Mouse (Mus musculus) gastrocnemius, postnatal 14 days (tissue): ENCODE measurements around the gene Podxl. TPM values are rescaled to one million over a fixed set of nuclear protein-coding genes. Genes with fewer than 3 reads are reported as not detected.
"Not testable (repeated sequence)": the region's sequence is repeated elsewhere in the genome, so short reads cannot be mapped to it uniquely, and the experiment has no call there.

Experiments used
- DNase-seq: peaks from one replicate; pipeline ENCODE4 v3.0.0; 2021; ENCODE audit warnings: mixed read lengths
- intact Hi-C: fragments of 180-260 bp; cut with DNase I; formaldehyde crosslinking; loops from one replicate; pipeline ENCODE4 v1.15.1; 2025; ENCODE audit warnings: low total_unique reads
- total RNA-seq, 2 experiments: library from RNA; stranded (reverse); gene quantifications; 2 replicates each; pipeline ENCODE4 v1.2.3; 2021

Podxl gene
- total RNA-seq, 2 experiments from 2014 or later = 24.9 to 30.4 TPM

DNA sequence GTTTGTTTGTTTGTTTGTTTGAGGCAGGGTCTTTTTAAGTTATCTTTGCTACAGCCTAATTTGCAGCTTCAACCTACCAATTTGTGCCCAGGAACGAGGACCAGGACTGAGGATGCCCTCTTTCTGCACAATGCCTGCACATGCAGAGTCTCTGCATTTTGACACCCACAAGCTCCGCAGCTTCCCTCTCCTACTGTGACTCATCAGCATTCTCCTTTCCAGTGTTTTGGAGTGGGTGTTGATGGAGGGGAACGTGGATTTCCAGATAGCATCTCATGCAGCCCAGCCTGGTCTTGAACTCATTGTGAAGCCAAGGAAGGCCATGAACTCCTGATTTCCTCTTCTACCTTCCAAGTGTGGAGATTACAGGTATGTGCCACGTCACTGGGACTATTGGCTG is 11.3 kb upstream of the Podxl start:
- DNase-seq = no peak
- intact Hi-C loops = no loop called here

DNA sequence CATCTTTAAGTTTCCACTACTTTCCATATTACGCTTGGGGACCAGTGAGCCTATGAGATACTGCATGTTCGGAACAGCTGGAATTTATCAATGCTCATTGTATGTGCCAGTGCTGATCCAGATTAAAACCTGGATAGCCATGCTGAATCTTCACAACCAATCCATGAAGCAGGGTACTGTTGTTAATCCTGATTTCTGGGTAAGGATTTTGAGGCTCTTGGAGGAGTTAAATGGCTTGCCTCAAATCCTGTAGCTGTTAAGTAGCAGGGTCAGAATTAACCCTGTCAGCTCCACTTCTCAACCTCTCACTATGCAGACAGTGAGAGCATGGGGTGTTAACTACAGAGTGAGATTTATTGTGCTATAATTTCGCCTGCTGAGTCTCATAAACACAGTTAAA is 7.7 kb upstream of the Podxl start:
- intact Hi-C loops = no loop called here
- no peak for DNase-seq

DNA sequence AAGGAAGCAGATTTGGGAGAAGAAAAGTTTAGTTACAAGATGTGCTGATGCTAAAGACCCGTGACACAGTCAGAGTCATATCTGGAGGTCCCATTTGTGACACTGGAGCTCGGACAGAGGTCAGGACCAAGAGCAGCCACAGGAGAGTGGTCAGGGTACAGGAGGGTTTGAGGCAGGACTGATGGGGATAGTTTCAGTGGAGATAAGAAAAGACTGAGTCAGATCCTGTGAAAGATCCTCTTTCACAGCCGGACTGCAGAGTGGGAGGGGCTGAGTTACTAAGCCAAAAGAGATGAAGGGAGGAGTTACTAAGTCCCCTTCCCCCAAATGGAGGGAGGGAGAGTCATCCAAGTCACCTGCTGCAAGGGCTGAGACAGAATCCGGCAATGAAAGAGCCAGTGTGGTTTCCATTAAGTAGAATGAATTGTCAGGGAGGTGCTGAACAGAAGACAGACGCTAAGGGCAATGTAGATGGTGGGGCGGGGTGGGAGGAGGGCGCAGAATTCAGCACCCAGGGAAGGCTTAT is 4.4 kb upstream of the Podxl start:
- intact Hi-C loops = no loop called here
- no peak for DNase-seq

DNA sequence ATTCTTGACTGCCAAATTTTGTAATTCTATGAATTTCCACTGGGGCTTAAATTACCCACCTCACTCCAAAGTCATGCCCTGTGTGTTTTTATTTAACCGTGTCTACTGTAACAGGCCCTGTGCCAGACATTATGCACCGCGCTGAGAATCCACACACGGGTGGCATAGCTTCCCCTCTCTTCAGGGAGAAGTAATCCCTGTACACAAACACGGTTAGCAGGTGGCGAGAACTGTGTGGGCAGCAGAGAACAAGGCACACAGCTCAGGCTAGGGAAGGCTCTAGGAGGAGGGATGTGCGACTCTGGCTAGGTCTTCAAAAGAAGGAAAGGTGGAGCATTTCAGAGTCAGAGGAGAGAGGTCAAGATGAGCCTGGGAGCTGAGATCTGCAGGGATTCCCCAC is 3.4 kb upstream of the Podxl start:
- intact Hi-C loops = no loop called here
- no peak for DNase-seq

DNA sequence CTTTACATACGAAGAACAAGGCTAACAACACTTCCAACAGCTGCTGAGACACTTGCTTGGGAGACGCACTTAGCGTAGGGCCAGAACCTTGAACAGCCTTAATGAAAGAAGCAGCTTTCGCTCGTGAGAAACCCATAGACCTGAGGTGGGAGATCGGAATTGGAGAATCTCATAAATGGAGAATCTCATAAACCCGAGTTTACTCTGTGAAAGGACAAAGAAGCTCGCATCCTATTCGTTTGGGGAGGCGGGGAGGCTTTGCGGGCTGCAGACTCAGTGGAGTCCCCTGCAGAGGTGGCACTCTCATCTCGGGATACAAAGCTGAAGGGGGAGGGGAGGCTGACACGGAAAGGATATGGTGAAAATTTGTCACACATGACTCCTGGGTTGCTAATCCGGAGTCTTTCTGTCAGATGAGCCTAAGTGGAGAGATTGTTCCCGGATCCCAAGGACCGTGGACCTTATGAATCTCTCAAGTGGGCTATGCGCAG is 1.2 kb upstream of the Podxl start:
- DNase-seq = no peak
- intact Hi-C loops = no loop called here

DNA sequence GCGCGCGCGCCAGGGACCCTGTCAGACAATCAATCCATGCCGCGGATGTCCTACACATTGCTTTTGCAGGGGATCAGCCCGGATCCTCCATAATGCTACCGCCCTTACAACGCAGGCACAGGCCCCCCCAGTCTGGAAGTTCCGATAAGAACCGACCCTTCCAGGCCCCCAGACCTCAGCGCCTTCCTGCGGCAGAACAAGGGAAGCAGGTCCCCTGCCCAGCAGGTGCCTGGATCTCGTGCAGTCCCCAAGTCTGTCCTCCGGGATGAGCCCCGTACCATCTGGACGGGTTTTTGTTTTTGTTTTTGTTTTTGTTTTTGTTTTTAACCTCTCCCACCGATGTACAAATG is 376 bp upstream of the Podxl start:
- intact Hi-C loops = no loop called here
- no peak for DNase-seq

DNA sequence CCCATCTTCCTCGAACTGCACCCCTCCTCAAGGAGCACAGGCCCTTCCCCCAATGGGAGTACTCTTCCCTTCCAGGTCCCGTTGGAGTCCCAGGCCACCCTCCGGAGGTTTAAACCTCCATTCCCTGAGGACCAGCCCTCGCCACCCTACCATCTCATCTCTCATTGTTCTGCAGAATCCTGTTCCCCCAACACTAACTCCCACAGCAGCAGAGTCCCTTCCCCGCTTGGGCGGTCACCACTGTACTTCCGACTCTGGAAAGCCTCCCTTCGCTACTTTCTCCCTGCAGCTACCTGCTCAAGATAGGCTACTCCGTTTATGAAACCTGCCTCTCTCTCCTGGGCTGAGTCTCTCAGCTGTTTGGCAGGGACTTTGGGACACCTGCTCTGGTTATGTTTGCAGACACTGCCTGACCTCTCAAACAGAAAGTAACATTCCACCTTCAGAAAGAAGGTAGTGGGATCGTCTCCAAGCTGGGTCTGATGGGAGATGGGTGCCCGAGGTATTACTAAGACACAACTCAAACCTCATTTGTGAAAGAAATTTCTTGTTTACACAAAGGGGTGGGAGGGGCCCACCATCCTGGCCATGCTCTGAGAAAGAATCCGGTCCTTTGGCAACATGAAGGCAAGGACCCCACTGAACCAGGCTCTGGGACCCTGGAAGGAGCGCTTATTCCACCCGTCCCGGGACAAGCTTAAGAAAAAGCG is 1.3 kb downstream of the Podxl start:
- DNase-seq = no peak
- intact Hi-C loops = no loop called here

DNA sequence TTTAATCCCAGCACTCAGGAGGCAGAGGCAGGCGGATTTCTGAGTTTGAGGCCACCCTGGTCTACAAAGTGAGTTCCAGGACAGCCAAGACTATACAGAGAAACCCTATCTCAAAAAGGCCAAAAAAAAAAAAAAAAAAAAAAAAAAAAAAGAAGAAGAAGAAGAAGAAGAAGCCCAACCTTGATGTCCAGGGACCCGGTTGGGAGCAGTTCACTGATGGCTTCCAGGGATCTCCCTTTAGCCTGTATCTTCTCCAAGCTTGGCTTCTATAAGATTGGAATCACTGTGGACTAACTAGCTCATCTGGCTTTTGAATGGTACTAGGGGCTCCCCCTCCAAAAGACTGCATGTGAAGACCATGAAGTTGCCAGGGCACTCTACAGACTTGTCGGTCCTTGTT is 1.8 kb downstream of the Podxl start:
- DNase-seq, intact Hi-C loops: not testable (repeated sequence)

DNA sequence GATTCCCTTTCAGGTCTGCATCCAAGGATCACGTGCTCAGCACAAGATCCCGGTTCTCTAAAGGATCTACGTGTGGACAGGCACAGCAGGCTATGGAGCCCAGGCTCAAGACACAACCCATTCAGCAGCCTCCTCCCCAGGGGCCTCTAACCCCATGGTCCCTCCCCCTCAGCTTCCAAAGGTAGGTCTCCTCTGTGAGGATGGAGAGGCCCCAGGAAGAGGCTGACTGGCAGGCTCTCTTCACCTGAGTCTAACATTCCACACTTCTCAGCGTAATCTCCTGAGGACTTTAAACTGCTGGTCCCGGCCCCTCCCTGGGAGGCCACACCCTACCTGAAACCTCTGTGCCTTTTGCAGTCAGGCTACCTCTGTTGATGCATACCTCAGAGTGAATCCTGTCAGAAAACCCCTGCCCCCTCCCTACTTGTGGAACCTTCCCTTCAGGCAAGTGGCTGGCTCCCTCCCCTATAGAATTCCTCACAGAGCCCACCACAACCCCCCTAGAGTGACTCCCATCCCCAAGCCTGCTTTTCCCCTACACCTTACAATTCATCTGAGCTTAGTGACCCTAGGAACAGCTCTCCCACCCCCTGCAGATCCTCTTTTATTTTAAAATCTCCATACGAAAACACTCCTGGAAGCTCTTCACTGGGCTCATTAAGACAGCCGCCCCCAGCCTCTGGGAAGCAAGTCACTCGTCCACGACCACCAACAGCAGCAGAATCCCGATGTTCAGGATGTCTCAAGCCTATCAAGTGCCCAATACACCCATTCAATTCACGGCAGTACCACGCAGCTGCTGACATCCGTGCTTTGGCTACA is 3.4 kb downstream of the Podxl start:
- DNase-seq = no peak
- intact Hi-C loops = no loop called here

DNA sequence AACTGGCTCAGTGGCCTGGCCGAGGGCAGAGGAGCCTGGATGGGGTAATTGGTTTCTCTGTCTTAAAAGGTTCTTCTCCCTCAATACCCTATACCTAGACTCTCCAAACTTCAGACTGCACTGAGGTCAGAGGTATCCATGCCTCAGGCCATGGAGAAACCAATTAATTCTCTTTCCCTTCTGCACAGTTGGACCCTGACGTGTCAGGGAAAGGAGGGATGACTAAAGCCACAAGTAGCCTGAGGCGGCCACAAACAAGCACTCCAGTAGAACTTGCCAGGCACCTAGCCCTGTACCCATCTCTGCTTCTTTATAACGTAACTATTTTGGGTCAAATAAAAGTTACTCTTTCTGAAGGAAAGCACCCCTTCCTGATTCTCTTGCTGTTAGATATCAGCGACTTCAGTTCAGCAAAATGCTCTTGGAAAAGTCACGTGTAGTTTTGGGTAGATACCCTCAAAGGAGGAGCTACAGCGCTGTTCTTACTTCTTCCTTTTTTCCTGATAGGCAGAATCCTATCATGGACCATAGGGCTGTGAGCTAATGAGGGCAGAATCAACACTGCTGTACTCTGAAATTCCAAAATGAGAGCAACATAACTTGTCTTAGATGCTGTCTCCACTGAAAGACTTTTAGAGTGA is 7.2 kb downstream of the Podxl start:
- DNase-seq = no peak
- intact Hi-C loops = no loop called here

DNA sequence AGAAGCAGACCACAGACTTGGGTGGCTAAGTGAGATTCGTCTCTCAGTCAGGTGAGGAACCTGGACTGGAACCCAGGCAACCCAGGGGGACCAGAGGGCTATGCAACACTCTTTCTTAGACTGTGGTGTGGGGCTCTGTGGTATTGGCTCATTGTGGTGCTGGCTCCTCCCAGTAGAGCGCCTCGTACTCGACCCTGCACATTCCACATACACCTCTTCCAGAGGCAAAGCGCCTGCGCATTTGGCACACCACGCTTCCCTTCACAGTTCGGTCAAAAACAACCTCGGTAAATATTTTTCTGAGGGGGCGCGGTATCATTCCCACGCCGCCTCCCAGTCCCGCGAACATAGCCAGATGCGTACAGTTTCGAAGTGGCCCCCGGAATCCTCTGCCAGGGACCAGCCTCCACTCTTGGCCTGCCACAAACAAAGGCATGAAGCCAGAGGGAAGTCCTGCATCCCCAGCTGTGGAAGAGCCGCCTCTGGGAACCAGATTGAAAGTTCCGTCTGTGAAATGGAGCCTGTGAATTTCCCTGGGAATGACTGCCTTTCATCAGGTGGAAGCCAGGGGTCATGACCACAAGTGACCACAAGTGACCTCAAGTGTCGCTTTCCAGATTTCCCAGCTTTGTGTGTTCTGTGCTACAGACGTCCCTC is 12.8 kb downstream of the Podxl start:
- intact Hi-C loops = no loop called here
- no peak for DNase-seq

DNA sequence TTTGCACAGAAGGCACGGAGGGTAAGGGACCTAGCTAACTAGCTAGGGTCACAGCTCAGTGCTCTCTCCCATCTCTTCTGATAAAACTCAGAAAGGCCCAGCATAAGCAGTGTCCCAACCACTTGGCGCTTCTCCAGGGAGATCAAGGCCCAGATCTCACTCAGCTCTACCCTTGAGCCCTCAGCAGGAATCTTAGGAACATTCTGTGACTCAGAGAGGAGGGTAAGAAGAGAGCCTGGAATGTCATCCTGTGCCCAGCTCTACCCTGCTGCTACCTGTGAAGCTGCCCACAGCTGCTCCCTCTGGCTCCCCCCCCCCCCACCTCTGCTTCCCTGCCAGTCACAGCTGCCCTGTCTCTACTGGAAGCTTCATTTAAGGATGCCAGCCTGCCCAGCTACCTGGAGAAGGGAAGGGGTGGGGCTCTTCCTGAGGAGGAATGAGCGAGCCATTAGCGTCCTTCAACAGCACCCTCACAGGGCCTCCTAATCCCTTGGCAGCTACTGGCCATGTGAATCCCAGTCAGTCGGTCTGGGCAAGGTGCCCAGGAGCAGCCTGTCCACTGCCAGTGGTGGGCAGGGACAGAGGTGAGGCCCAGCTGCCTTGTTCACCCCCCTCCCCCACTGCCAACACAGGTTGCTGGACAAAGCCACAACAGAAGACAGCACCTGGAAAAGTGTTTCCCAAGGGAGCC is 14.3 kb downstream of the Podxl start:
- peak; percentile 49 for DNase-seq
- intact Hi-C loops = no loop called here

DNA sequence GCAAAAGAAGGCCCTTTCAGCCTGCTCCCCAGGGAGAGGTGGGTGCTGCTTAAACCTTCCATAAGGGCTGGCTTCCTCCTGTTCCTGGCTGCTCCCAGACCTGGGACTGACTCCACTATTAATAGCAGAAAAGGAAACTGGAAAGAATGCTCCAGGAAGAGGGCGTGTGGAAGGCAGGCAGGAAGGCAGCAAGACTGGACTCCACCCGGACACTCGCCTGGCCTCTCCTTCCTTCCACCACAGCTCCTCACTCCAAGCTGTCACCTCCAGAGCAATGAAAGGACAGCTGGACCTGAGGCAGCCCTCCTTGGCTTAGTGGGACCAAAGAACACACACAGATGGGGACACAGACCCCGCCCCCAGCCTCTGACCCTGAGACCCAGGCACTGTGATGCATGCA is 19.5 kb downstream of the Podxl start:
- intact Hi-C loops = no loop called here
- DNase-seq = no peak

DNA sequence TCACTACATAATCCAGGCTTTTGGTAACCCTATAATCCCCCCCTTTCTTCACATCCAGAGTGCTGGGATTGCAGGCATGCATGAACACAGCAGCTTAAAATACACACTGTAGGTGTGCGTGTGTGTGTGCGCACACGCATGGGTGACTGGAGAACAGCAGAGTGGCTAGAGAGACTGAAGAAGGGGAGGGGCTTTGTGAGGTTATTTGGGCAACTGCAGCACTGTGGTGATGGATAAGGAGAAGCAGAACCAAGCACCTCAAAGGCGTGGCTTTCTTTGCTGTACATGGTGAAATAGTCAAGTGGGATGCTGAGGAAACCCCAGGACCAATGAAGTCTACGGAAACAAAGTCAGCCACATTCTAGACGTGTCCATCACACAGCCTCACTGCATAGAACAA is 23.8 kb downstream of the Podxl start:
- no peak for DNase-seq

DNA sequence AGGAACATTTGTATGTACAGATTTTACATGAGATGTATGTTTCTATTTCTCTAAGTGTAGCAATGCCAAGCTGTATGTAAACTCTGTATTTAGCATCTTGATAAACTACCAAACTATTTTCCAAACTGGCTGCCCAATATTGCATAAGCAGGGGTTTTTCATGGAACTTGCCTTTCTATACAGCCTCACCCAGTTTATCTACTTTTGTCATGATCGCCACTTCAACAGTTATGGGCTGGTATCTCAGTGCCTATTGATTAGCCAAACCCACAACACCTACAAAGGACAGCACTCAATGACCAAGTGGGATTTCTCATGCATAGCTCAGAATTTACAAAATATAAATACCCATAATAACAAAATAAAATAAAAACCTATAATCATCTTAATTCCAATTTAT is 25.7 kb downstream of the Podxl start:
- intact Hi-C loops = no loop called here
- DNase-seq = no peak

More for the DNA sequence above, 23.8 kb downstream of the Podxl start:
- intact Hi-C loops = no loop called here

DNA sequence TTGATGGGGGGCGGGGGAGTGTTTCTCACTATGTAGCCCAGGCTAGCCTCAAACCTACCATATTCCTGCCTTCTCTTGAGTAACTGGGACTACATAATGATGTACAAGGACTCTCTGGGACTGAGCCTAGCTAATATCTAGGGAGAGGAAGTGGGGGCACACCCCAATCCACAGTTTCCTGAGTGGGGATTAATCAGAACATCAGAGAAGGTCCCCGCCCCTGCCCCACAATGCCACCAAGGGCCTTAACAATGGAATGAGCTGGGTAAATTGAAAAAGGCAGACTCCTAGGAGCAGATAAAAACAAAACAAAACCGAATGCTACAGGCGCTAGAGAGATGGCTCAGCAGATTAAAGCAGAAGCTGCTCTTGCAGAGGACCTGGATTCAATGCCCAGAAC is 26.6 kb downstream of the Podxl start:
- intact Hi-C loops = no loop called here
- DNase-seq = no peak

DNA sequence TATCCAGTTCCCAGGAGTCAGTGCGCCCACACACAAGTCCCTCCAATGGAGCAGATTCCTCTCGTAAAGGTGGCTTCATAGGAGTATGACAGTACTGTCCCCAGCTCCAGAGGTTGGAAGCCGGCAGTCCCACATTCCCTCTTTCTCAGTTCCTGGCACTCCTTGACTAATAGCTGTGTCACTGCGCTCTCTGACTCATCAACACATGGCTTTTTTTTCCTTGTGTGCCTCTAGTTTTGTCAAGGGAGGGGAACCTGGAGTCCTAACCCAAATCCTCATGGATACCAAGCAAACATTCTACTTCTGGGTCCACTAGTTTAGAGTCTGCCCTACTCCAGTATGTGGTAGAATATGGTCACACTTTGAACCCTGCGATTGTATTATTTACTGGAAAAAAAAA is 29.1 kb downstream of the Podxl start:
- intact Hi-C loops = no loop called here
- DNase-seq = no peak

DNA sequence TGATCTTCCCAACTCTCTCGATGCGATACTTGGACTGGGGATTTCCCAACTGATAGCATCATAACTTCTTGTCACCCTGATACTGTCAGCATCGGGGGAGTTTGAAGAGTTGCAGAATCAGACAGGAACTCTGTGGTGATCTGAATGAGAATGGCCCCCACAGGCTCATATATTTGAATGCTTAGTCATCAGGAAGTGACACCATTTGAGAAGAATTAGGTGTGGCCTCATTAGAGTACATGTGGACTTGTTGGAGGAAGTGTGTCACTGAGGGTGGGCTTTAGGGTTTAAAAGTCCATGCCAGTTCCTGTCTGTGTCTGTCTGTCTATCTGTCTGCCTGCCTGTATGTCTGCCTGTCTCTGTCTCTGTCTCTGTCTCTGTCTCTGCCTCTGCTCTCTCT is 31.9 kb downstream of the Podxl start:
- intact Hi-C loops = no loop called here
- no peak for DNase-seq

DNA sequence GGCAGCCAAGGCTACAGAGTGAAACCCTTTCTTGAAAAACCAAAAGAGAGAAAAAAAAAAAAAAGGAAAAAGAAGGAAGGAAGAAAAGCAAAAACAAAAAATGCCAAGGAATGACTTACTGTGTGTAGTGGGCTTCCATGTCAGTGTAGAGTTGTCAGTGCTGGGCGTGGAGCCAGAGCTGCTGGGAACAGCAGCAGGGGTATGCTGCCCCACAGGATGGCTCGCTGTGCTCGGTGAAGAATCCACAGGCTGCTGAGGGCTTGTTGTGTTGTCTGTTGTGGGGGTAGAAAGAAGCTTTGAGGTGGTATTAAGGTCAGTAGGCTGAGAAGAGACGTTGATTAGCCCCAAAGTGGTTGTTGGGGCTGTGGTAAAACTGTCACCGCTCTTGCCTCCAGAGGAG is 35.4 kb downstream of the Podxl start:
- no peak for DNase-seq
- intact Hi-C loops = loop anchor here (2.0 kb wide), 1 partner anchor 110 kb away; no protein-coding TSS in a partner anchor
